Mouse (Mus musculus) right cerebral cortex, postnatal 4 days (tissue): ENCODE measurements around the gene Tbc1d16.

Source experiments
- DNase-seq: peaks from one replicate; pipeline ENCODE4 v3.0.0-alpha.2; 2022

Tbc1d16 gene

DNA sequence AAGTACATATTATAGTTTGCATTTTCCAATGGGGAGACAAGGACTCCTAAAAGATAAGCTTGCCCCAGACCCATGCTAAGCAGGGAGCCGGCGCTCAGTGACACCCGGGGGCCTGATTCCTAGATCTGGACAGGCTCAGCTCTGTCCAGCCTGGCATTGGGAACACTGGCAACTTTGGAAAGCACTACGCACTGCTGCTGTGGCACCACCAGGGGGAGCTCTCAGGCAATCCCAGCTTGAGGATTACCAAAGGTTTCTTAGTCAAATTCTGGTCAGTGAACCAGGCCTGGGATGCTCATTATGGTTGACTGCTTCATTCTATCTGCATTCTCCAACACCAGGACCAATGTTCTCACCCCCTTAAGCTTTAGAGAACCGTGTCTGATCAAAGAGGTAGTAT, 21.7 kb downstream of the Tbc1d16 start:
- peak; percentile 71 for DNase-seq

DNA sequence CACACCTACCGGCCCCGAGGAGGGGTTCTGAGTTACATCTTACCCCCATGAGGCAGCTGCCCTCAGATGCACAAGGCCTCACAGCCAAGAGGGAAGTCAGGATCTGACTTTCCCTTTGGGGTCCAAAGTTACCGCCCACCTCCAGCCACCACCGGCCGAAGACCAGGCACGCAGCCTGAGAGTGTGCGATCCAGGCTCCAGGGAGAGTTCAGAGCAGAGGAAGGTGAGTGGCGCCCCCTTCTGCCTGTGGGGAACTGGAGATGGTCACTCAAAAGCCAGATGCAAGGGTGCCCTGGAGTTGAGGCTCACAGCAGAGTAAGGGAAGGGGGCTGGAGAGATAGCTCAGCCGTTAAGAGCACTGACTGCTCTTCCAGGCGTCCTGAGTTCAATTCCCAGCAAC, 22.6 kb downstream of the Tbc1d16 start:
- DNase-seq: no peak

DNA sequence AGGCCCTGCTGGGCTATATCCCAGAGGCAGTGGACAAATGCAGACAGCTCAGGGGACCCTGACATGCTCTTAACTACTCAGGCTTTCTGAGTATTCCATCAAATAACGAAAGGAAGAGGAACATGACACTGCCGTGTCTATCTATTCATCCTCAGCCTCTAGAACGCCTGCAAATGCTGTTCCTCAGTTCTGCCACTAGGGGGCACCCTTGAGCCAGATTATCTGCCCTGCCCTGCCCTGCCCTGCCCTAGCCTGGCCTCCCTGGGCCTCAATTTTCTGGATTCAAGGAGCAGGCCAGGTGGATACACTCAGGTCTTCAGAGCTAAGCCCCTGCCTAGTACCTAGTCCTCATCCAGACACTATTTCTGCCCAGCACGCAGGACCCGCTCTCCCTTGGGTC, 24.9 kb downstream of the Tbc1d16 start:
- no peak for DNase-seq

DNA sequence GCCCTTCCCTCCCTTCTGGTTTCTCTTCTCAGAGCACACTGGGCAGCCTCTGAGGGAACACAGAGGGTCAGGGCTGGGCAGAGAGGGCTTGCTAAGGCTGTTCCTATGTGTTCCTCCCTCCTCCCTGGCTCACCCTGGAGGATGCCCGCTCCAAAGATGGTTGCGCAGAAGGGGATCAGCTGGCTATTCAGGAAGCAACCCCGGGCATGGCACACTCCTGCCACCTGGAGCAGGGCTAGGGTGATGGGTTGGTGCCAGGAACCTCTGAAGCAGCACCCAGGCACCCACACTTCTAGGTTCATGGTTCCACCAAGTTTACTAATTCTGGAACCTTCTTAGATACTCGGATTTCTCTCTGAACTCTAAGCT, 29.1 kb downstream of the Tbc1d16 start:
- DNase-seq: no peak

DNA sequence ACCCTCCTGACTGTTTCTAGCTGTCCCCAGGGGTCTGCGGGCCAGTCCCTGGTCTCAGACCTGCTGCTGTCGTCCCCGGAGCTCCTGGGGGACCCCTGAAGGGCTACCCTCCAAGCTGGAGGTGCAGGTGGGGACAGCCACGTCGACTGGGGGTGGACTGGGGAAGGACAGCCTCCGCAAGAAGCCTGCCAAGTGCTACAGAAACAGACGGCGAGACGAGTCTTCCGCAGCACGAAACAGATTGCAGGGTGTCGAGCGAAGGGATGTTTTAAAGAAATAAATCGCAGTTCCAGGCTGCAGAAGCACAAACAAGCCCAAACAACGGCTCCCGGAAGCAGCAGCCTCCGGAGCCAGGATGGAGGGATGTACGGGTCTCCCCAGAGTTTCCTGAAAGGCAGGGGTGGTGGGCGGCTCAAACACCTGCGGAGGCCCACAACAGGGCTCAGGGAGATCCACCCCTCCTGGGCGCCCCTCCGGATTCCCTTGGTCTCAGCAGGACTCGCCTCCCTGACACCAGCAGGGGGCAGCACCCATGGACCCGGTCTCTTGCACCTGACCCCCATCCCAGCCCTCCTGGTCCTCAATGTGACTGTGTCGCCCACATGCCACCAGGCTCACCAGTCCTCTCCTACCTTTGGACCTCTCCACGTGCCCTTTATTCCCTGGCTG, 29.6 kb downstream of the Tbc1d16 start:
- peak; percentile 58 for DNase-seq

GRCm38 (mm10) chr11:119197618-119198563, 30.4 kb downstream of the Tbc1d16 start:
- peak; percentile 21 for DNase-seq

GRCm38 (mm10) chr11:119192605-119193004, 35.7 kb downstream of the Tbc1d16 start:
- DNase-seq: no peak

DNA sequence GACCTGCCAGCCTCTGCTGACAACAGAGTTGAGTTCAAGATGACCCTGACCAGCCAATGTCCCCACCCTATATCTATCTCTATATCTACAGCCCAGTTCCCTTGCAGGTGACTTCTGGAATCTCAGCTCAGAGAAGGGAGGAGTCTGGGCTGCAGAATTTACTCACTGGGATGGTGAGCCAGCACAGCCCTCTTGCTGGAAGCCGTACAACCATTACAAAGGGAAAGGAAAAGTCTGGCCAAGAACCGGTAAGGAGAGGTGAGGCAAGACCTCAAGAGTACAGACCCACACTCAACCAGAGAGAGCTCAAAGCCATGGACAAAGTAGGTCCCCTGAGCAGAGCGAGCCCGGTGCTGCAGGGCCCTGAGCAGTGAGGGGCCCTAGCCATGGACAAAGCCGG, 36.1 kb downstream of the Tbc1d16 start:
- DNase-seq: no peak

- no peak for DNase-seq
Observed at GRCm38 (mm10) chr11:119191606-119192081, 36.7 kb downstream of the Tbc1d16 start.

DNA sequence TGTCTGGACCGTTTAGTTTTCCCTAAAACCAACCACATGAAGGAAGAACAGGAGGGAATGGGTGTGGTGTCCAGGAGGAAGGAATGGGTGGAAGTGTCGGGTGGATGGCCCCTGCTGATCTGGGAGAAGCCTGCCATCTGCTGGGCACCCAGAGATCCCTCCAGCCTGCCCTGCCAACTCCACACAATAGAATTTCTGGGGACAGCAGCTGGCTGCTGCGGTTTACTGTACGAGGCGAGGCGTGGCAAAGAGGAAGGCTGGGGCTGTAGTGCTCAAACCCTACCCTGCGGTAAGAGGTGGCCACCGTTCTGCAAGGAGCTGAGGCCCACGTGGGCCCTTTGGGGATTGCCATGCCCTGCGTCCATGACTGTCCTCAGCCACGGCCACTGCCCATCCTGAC, 37.8 kb downstream of the Tbc1d16 start:
- peak; percentile 61 for DNase-seq

GRCm38 (mm10) chr11:119189319-119189718, 39.0 kb downstream of the Tbc1d16 start:
- no peak for DNase-seq

DNA sequence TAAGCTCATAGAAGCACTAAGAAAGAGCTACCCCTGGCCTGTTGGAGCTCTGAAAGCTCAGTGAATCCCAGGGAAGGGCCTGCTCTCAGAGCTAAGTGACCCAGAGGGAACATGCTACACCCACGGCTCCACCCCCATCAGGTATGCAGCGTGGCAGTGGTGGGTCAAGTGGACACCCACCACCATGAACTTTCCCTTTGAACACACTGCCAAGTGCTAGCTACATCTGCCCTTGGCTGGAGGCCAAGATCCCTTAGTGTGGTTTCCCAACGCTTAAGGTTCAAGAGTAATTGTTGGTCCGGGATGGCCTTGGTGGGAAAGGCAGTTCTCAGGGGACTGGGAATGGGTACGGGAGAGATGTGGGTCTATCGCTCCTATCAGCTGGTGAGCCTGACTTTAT, 39.9 kb downstream of the Tbc1d16 start:
- no peak for DNase-seq

DNA sequence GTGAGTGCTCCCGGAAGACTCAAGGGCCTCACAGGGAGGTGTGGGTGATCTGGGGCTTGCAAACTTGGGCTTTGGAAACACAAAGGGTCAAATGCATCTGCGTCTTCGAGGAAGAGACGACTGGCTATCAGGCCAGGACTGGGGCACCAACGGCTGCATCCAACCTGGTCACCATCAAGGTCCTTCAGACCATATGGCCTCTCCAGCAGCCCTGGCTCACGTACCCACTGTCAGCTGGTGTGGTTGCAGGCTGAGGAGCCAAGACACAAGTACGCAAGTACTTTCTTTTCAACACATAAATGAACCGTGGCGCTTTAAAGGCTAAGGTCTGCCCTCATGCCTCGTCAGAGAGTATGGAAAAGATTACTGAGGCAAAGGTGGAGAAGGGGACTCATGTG, 40.5 kb downstream of the Tbc1d16 start:
- no peak for DNase-seq

DNA sequence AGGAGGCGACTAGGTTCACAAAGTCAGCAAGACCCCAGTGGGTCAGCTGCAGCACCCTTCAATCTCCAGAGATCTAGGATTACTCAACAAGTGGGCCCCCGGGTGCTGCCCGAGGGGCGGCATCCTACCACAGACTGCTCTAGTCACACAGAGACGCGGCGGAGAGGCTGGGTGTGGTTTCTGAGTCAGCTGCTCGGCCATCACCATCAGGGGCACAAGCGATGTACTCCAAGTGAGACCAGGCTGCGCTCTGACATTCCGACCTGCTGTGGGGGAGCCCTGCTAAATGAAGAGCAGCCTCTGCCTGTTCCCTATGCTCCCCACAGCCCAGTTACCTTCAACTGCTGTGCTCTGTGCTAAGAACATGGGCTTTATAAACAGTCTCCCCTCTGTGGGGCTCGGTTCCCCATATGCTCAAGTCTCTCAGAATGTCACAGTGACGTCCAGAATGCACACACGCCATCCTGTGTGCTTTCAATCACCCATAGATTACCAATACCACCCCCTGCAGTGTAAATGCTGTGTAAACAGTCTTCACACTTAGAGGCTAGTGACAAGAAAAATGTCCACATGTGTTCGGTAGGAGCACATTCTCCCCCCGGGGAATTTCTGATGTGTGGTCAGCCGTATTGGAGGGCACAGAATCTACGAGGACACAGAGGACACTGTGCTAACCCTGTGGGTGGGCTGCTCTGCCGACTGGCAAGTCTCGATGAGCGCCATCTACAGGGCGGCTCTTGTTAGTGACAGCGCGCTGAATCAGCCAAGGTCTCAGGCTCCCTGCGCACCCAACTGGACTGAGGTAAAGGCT, 41.1 kb downstream of the Tbc1d16 start:
- peak; percentile 78 for DNase-seq

DNA sequence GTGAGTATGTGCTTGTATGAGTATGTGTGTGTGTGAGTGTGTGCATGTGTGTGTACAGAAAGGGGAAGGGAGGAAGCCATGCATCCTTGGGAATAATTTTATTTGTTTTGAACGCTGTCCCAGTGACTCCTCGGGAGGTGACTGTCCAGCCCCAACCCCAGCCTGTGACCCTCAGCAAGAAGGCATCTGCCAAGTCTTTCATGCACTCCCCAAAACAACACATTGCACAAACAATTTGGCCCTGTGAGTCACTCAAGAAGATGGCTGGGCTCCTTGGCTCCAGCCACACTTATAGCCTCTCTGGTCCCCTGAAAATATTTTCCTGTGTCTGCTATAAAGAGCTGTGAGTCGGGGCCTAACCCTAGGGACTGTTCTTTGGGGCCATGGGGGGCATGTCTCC, 41.9 kb downstream of the Tbc1d16 start:
- no peak for DNase-seq

DNA sequence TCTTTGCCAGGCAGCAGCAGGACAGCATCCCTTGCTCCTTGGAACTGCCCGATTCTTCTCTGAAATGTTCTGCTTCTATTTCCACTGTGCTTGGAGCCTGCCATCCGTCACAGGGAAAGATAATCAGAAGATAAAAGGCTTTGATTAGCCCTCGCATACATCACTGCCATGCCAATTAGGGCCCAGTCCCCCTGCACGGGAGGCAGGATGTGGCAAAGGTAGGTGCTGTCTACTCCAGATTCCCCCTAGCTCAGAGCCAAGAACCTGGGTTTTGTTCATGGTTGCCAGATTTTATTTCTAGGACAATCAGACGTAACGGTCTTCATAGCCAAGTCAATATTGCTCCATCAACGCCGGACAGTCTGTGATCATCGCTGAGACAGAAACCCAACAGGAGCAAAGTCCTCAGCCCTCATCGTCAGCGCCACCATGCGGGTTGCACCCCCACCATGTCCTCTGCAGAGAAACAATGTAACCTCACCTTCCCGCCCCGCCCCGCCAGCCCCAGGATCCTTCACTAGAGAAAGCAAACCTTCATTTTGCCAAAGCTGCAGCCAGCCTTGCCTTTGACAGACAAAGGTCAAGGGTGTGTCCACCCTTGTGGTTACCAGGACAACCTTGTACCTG, 44.5 kb downstream of the Tbc1d16 start:
- DNase-seq: no peak

GRCm38 (mm10) chr11:119181861-119182395, 46.4 kb downstream of the Tbc1d16 start:
- DNase-seq: no peak

- DNase-seq: no peak
Observed at GRCm38 (mm10) chr11:119180824-119181582, 47.3 kb downstream of the Tbc1d16 start.

DNA sequence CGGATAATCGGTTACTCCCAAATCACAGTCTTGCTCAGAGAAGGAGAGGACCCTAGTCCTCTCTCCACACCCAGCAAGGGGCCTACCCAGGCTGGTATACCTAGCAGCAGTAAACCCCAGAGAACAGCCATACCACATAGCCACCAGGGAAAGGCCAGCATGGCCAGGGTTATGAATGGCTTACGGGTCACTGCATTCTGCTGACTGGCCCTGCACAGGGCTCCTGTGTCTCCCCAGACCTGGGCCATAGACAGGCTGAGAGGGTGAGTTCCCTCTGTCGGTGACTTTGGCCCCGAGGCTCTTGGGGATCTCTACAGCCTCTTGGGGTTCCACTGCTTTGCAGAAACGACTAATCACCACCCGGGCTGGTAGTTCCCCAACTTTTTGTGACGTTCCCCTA, 50.0 kb downstream of the Tbc1d16 start:
- no peak for DNase-seq

DNA sequence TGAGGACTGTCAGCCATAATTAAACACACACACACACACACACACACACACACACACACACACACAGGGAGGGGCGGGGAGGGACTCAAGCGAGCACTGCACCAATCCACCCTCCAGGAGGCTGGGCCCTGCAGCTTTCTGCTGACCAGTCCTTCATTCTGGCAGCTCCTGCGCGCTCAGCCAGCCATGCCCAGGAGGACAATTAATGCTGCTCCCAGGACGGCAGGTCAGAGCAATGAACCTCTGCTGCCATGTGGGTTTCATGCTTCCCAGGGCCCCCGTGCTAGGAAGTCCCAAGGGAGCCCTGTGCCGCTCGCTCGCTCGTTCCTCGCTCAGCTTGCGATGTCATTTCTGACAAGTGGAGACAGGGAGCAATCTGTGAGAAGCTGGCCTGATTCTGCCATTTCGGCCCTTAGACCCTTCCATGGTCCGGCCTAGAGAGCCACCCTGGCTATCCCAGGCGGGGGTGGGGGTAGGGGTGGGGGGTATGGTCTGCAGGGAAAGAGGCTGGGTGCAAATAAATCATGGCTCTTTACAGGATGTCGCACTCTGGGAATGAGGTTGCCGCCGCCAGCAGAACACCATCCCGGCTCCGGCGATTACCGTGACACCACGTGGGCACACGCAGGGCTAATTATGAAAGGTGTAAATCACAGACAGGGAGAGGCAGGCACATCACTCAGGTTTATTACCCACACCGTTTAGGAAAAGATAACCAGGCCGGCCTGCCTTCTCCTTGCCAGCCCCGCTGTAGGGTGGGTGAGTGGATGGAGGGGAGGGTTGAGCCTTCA, 51.7 kb downstream of the Tbc1d16 start:
- DNase-seq: no peak

- no peak for DNase-seq
Observed at GRCm38 (mm10) chr11:119171588-119171987, 56.7 kb downstream of the Tbc1d16 start.
